Mouse (Mus musculus) monocyte, adult 5-6 weeks (primary cell): ENCODE data around the gene Orai1. TPM values are rescaled to one million over a fixed set of nuclear protein-coding genes. Genes with fewer than 3 reads are reported as not detected.

ENCODE experiments used
- ATAC-seq: fragments of 153-309, 156-312 bp; replicated peaks from 2 replicates; pipeline ENCODE4 v1.8.0; 2017; ENCODE audit warnings: mild to moderate bottlenecking; ENCODE audit not compliant: low TSS enrichment, insufficient number of reproducible peaks, severe bottlenecking, poor library complexity, low FRiP score
- total RNA-seq: library from RNA; stranded (forward); fragments of 200-1000, 200-491, 200-594 nt; gene quantifications from 3 replicates; pipeline ENCODE4 v1.2.3, GENCODE M21; 2017

The Orai1 gene
- total RNA-seq, 1 experiment from 2014 or later, result 17.2 TPM

DNA sequence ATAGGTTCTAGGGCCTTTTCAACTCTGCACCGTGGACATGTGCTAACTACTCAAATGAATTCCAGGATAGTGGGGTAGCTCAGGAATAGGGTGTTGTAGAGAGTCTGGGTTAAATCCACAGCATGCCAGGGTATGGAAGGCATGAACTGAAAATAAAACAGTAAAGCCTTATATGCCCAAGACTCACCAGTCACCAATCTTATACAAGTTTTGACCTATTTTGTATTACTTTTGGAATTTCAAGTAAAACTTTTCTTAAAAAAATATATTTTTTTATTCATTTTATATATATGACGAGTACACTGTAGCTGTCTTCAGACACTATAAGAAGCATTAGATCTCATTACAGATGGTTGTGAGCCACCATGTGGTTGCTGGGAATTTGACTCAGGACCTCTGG lies 21.1 kb upstream of the Orai1 start:
- no peak for ATAC-seq

- peak; percentile 76 for ATAC-seq
Measured at GRCm38 (mm10) chr5:122994303-122994846, 20.5 kb upstream of the Orai1 start.

- no peak for ATAC-seq
Measured at GRCm38 (mm10) chr5:122994910-122995309, 20.0 kb upstream of the Orai1 start.

DNA sequence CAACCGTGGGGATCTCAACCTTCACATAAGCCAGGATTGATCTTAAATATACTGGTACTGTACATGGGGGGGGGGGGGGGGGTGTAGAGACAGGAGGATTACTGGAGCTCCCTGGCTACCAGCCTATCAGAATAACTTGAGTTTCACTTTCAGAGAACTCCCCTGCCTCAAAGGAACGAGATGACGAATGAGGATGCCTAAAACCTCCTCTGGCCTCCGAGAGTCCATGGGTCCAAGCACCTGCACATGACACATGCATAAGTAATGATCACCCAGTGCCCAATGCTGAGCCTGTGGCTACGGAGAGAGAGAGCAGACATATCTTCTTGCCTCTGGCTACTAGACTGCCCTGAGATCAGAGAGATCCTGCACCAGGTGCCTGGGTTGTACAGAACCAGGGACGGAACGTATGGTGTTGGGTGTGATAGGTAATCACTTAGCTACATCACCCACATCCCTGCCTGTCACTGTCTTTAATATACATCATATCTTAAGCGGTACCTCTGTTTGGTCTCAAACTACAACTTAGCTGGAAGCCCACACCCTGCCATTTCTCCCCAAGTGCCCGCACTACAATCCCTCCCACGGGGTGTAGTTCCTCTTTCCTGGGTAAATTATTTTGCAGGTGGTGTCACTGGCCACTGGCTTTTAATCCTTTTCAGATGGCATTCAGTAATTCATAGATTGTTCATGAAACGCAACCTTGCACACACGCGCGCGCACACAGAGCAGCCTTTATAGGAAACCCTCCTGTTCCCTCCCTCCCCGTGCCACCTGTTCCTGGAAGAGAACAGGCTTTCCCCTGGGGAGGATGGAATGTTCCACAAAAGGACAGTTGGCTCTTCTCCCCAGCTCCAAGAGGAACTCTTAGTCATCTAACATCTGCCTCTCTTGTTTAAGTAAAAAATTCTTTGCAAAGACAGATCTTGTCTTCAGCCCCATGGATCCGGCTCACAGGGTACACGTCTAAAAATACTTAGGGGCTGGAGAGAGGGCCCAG lies 17.4 kb upstream of the Orai1 start:
- ATAC-seq, result no peak

- no peak for ATAC-seq
Measured at GRCm38 (mm10) chr5:123000901-123001300, 14.0 kb upstream of the Orai1 start.

GRCm38 (mm10) chr5:123005716-123006592 lies 8.9 kb upstream of the Orai1 start:
- ATAC-seq, result no peak

DNA sequence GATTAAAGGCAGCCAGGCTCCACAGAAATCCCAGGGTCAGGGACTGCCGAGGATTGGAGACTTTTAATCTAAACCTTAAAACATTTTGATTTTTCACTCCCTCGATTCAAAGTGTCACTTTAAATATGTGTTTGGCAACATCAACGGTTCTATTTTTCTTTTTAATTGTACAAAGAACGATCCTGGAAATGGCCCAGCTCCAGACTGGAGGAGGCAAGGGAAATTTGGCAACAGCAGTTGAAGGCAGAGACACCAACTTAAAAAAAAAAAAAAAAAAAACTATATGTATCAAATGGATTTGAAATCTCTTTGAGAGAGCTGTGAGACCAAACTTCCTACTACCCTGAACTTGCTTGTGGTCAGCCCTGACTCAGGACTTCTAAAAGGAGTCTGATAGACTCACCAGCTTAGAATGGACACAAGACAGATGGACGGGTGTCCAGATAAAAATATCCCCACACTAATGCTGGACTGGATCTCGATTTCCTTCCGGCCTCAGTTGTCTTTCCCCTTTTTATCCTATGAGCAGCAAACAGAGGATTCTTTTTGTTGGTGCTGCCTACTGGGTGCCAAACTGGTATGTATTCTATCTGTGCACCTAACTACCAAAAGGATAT lies 5.9 kb upstream of the Orai1 start:
- ATAC-seq, result no peak

DNA sequence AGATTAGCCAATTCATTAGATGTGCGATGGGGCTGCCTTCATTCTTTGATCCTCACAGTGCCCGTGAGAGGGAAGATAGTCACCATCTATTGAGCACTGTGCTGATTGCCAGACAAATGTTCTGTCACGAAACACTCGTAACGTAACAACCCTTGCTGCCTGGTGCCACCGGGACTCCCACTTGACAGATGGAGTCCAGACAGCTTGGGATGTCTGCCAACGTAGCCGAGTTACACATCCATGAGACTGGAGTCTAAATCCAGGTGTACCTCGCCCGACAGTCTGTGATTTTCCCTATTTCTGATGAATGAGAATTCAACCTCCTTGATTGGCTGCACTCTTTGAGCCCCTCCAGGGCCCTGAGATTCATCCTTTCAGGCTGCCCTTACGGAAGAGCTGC lies 5.0 kb upstream of the Orai1 start:
- ATAC-seq, result no peak

DNA sequence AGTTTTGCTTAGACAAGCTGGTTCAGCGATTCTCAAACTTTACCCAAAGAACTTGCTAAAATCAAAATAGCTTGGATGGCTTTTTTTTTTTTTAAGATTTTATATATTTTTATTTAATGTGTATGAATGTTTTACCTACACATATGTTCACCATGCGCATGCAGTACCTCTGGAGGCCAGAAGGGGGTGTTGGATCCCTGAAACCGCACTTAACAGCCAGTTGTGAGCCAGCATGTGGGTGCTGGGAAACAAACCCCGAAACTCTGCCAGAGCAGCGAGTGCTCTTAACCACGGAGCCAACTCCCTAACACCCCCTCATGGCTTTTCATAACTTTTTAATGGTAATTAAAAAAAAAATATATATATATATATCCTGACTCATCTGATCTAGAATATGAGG lies 4.1 kb upstream of the Orai1 start:
- ATAC-seq, result no peak

GRCm38 (mm10) chr5:123011705-123012104 lies 3.2 kb upstream of the Orai1 start:
- no peak for ATAC-seq

DNA sequence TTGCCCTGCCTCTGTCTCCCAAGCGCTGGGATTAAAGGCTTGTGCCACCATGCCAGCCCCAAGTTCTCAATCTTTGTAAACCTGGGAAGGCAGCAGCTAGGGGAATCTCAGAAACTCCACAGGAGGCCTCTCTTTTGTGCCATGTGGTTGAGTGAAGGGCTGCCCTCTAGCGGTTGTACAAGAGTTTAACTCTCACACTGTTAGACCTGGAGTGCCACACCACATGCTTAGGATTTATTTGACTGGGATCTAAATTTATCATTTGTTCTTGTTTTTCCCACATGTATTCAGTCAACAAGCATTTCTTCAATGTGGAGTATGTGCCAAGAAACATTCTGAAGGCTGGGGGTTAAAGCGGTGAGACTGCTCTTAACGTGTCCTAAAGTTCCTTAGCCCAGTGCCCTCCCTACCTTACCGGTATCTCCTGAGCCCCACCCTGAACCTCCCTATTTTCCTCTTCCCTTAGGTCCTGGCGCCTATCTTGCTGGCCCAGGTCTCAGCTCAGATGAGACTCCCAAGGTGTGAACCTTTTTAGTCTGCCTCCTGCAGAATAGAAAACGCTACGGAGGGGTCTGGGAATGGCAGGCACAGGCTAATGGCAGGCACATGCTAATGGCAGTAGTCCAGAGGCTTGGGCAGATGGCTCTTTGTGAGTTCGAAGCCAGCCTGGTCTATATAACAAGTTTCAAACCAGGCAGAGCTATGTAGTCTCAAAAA lies 1.1 kb upstream of the Orai1 start:
- ATAC-seq, result 0 out of 2 replicates have a peak, but pooled peaks have one; percentile 36

GRCm38 (mm10) chr5:123015915-123016314 lies 1.0 kb downstream of the Orai1 start:
- no peak for ATAC-seq

DNA sequence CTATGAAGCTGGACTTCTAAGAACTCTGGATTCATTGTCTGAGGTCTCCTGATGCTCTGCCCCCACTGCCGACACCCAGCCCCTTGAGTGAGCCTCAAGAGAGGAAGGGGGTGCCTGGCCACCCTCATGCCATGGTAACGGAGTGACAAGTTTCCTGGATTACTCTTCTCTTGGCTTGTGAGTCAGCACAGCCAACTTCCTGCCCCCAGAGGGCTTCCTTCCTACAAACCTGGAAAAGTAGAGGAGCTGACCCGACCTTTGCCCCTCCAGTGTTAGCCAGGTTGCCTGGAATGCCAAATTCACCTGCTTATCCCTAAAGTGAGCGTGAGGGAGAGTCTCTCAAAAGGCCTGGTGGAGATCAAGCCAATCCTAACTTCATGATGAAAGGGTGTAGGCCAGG lies 2.6 kb downstream of the Orai1 start:
- no peak for ATAC-seq

- no peak for ATAC-seq
Measured at GRCm38 (mm10) chr5:123019336-123020016, 4.6 kb downstream of the Orai1 start.

DNA sequence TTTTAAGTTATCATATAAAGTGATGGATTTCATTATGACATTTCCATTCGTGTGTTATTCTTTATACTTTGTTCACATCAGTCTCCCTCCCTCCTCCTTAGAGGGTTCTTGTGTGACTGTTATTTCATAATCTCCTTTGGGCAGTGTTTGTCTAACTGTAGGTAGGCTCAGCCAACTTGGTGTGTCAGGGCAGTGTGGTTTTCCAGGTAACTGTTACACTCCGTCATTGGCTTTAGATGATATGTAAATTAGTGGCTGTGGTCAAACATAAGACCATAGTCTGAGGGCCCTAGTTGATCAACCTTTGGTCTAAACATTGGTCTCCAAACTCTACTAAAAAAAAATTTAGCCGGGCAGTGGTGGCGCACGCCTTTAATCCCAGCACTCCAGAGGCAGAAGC lies 5.6 kb downstream of the Orai1 start:
- ATAC-seq, result no peak

DNA sequence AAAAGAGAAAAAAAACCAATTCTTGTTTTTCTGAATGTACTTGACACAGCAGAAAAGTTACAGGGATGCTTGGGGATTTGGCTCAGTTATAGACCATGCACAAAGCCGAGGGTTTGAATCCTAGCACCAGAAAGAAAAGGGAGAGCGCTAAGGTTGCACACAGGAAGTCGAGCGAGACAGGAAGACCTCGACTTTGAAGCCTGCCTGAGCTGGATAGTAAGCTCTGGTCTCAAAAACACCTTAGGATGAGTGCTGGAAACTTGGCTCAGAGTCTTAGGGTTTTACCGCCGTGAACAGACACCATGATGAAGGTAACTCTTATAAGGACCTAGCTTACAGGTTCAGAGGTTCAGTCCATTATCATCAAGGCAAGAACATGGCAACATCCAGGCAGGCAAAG lies 6.6 kb downstream of the Orai1 start:
- no peak for ATAC-seq

- no peak for ATAC-seq
Measured at GRCm38 (mm10) chr5:123023049-123023448, 8.2 kb downstream of the Orai1 start.

- no peak for ATAC-seq
Measured at GRCm38 (mm10) chr5:123024312-123024711, 9.4 kb downstream of the Orai1 start.
